Mouse (Mus musculus) neural tube, embryonic 15.5 days (tissue): Measurements from ENCODE around the gene Ccdc85a. TPM values are rescaled to one million over a fixed set of nuclear protein-coding genes. Genes with fewer than 3 reads are reported as not detected.
"Not testable (repeated sequence)": the region's sequence is repeated elsewhere in the genome, so short reads cannot be mapped to it uniquely, and the experiment has no call there.

Experiments used
- ATAC-seq: fragments of 200-750 bp; cut with Nextera tagmentation; 2 replicates; pipeline ENCODE4 v1.8.0; 2017; ENCODE audit warnings: mild to moderate bottlenecking, moderate TSS enrichment, moderate library complexity; ENCODE audit not compliant: low FRiP score
- H3K27ac ChIP-seq: fragments of 300-500 bp; sonication (generic); replicated peaks from 2 replicates; pipeline ENCODE4 v1.5.1; 2015; ENCODE audit warnings: mild to moderate bottlenecking, inconsistent platforms
- H3K27me3 ChIP-seq: fragments of 300-500 bp; sonication (generic); replicated peaks from 2 replicates; pipeline ENCODE4 v1.6.1; 2015; ENCODE audit warnings: inconsistent platforms
- H3K36me3 ChIP-seq: fragments of 300-500 bp; sonication (generic); 2 replicates; pipeline ENCODE4 v1.6.1; 2015; ENCODE audit warnings: inconsistent platforms
- H3K4me1 ChIP-seq: fragments of 300-500 bp; sonication (generic); 2 replicates; pipeline ENCODE4 v1.6.1; 2015; ENCODE audit warnings: inconsistent platforms
- H3K4me2 ChIP-seq: fragments of 300-500 bp; sonication (generic); 2 replicates; pipeline ENCODE4 v1.6.1; 2015; ENCODE audit warnings: inconsistent platforms, mild to moderate bottlenecking, moderate library complexity
- H3K4me3 ChIP-seq: fragments of 300-500 bp; sonication (generic); replicated peaks from 2 replicates; pipeline ENCODE4 v1.5.1; 2015; ENCODE audit warnings: mild to moderate bottlenecking, inconsistent platforms
- H3K9ac ChIP-seq: fragments of 300-500 bp; sonication (generic); replicated peaks from 2 replicates; pipeline ENCODE4 v1.6.1; 2015; ENCODE audit warnings: mild to moderate bottlenecking, inconsistent platforms
- H3K9me3 ChIP-seq: fragments of 300-500 bp; sonication (generic); replicated peaks from 2 replicates; pipeline ENCODE4 v1.6.1; 2016; ENCODE audit warnings: inconsistent platforms
- WGBS: fragments of 180-500 bp; shearing (Covaris S2); methylation state at CpG from one replicate; pipeline ENCODE4 v1.1.7; 2015; ENCODE audit warnings: mixed read lengths; 5-methylcytosine and 5-hydroxymethylcytosine counted together
- polyA plus RNA-seq: library from polyadenylated mRNA; unstranded; fragments of >200 nt; fragmentation: Nextera tagmentation; extraction: Ambion mirVana; gene quantifications from 2 replicates; pipeline ENCODE4 v1.2.1, GENCODE M21; 2015

Gene Ccdc85a
- polyA plus RNA-seq, 1 experiment from 2014 or later = 48.5 TPM

GRCm38 (mm10) chr11:28415841-28416240 is 168.3 kb downstream of the Ccdc85a start:
- ATAC-seq = no peak
- Histone ChIP-seq H3K27me3 (no peaks in the 10 kb centered on the region), H3K9me3 (no peaks in the 10 kb centered on the region), H3K36me3 (no peaks in the 10 kb centered on the region), H3K4me2 (no peak overlapping the region), H3K27ac (no peak overlapping the region), H3K4me3 (no peak overlapping the region), H3K4me1 (no peaks in the 10 kb centered on the region), H3K9ac (no peak overlapping the region)
- 73% methylated on average over 2 of the region's 2 CpGs for WGBS

GRCm38 (mm10) chr11:28409880-28410279 is 174.2 kb downstream of the Ccdc85a start:
- not testable (repeated sequence) for H3K9me3 ChIP-seq, H3K9ac ChIP-seq, ATAC-seq, H3K27me3 ChIP-seq, H3K36me3 ChIP-seq, H3K4me1 ChIP-seq, H3K4me2 ChIP-seq, H3K4me3 ChIP-seq, H3K27ac ChIP-seq
- 86% methylated on average over 2 of the region's 2 CpGs for WGBS

GRCm38 (mm10) chr11:28397166-28397565 is 187.0 kb downstream of the Ccdc85a start:
- WGBS = 61% methylated on average over 1 of the region's 1 CpGs
- Histone ChIP-seq H3K4me1 (no peaks in the 10 kb centered on the region), H3K27ac (no peak overlapping the region), H3K9ac (no peak overlapping the region), H3K4me2 (no peak overlapping the region), H3K4me3 (no peak overlapping the region), H3K27me3 (no peaks in the 10 kb centered on the region), H3K36me3 (no peaks in the 10 kb centered on the region), H3K9me3 (no peaks in the 10 kb centered on the region)
- ATAC-seq = no peak

- no peaks in the 10 kb centered on the region for H3K4me1 ChIP-seq
- H3K36me3 ChIP-seq = no peaks in the 10 kb centered on the region
- no peak overlapping the region for H3K27ac ChIP-seq
- H3K4me2 ChIP-seq = no peak overlapping the region
- H3K4me3 ChIP-seq = no peak overlapping the region
- H3K9ac ChIP-seq = no peak overlapping the region
- H3K27me3 ChIP-seq = no peaks in the 10 kb centered on the region
- no peaks in the 10 kb centered on the region for H3K9me3 ChIP-seq
- ATAC-seq = no peak
Measured at GRCm38 (mm10) chr11:28375891-28376290, 208.2 kb downstream of the Ccdc85a start.

- Histone ChIP-seq H3K27me3 (no peaks in the 10 kb centered on the region), H3K4me3 (no peak overlapping the region), H3K36me3 (no peaks in the 10 kb centered on the region), H3K4me1 (no peaks in the 10 kb centered on the region), H3K27ac (no peak overlapping the region), H3K9ac (no peak overlapping the region), H3K9me3 (no peaks in the 10 kb centered on the region), H3K4me2 (no peak overlapping the region)
- no peak for ATAC-seq
Measured at GRCm38 (mm10) chr11:28374636-28375035, 209.5 kb downstream of the Ccdc85a start.

- not testable (repeated sequence) for ATAC-seq, H3K27ac ChIP-seq, H3K4me1 ChIP-seq, H3K9ac ChIP-seq, H3K4me2 ChIP-seq, H3K27me3 ChIP-seq, H3K36me3 ChIP-seq, H3K9me3 ChIP-seq, H3K4me3 ChIP-seq
- WGBS = 70% methylated on average over 5 of the region's 5 CpGs
Measured at GRCm38 (mm10) chr11:28371381-28371780, 212.7 kb downstream of the Ccdc85a start.

GRCm38 (mm10) chr11:28365929-28366244 is 218.2 kb downstream of the Ccdc85a start:
- Histone ChIP-seq H3K36me3 (no peaks in the 10 kb centered on the region), H3K9me3 (no peaks in the 10 kb centered on the region), H3K4me3 (peak overlapping the region; percentile 38), H3K4me1 (peaks cover 9% of the 10 kb centered on the region), H3K27ac (peak overlapping the region; percentile 72; the same call in 1 of the 2 replicates), H3K27me3 (no peaks in the 10 kb centered on the region), H3K9ac (peak overlapping the region; percentile 41; the same call in 1 of the 2 replicates), H3K4me2 (peak overlapping the region; percentile 65)
- 41% methylated on average over 2 of the region's 2 CpGs for WGBS
- peak; percentile 52; the same call in 1 of the 2 replicates for ATAC-seq

- peak overlapping the region; percentile 38 for H3K4me3 ChIP-seq
- 4% methylated on average over 26 of the region's 26 CpGs for WGBS
- peaks cover 9% of the 10 kb centered on the region for H3K4me1 ChIP-seq
- H3K27me3 ChIP-seq = no peaks in the 10 kb centered on the region
- peak; percentile 95 for ATAC-seq
- H3K9ac ChIP-seq = peak overlapping the region; percentile 41
- H3K9me3 ChIP-seq = no peaks in the 10 kb centered on the region
- no peaks in the 10 kb centered on the region for H3K36me3 ChIP-seq
- H3K4me2 ChIP-seq = peak overlapping the region; percentile 65
- peak overlapping the region; percentile 72 for H3K27ac ChIP-seq
Measured at GRCm38 (mm10) chr11:28365209-28365928, 218.8 kb downstream of the Ccdc85a start.

GRCm38 (mm10) chr11:28343465-28343864 is 240.7 kb downstream of the Ccdc85a start:
- H3K4me1 ChIP-seq = no peaks in the 10 kb centered on the region
- no peaks in the 10 kb centered on the region for H3K9me3 ChIP-seq
- H3K36me3 ChIP-seq = no peaks in the 10 kb centered on the region
- H3K4me3 ChIP-seq = no peak overlapping the region
- no peak overlapping the region for H3K4me2 ChIP-seq
- ATAC-seq = no peak
- no peak overlapping the region for H3K27ac ChIP-seq
- 91% methylated on average over 2 of the region's 2 CpGs for WGBS
- H3K27me3 ChIP-seq = no peaks in the 10 kb centered on the region
- H3K9ac ChIP-seq = no peak overlapping the region

- Histone ChIP-seq H3K4me2 (no peak overlapping the region), H3K27ac (no peak overlapping the region), H3K27me3 (no peaks in the 10 kb centered on the region), H3K4me1 (no peaks in the 10 kb centered on the region), H3K4me3 (no peak overlapping the region), H3K9me3 (no peaks in the 10 kb centered on the region), H3K9ac (no peak overlapping the region), H3K36me3 (no peaks in the 10 kb centered on the region)
- 71% methylated on average over 5 of the region's 5 CpGs for WGBS
- ATAC-seq = no peak
Measured at GRCm38 (mm10) chr11:28341887-28342286, 242.2 kb downstream of the Ccdc85a start.

- H3K4me3 ChIP-seq, H3K9ac ChIP-seq, H3K4me1 ChIP-seq, H3K27ac ChIP-seq, H3K27me3 ChIP-seq, H3K36me3 ChIP-seq, H3K9me3 ChIP-seq, H3K4me2 ChIP-seq, ATAC-seq: not testable (repeated sequence)
- 96% methylated on average over 45 of the region's 45 CpGs for WGBS
Measured at GRCm38 (mm10) chr11:28339224-28340150, 244.6 kb downstream of the Ccdc85a start, which contains the start of gene Gm6685. Gene Gm6685 (minus strand): TSS chr11:28339867.
